Mouse (Mus musculus) left cerebral cortex, postnatal 36 days (tissue): ENCODE results near the gene Gpr137. TPM values are rescaled to one million over a fixed set of nuclear protein-coding genes. Genes with fewer than 3 reads are reported as not detected.

Experiments
- DNase-seq, 2 experiments: peaks; one replicate each; pipeline ENCODE4 v3.0.0; 2021 to 2022; ENCODE audit warnings: low spot score in 2 of 2, mixed read lengths in 1 of 2
- intact Hi-C: fragments of 180-260 bp; cut with DNase I; formaldehyde crosslinking; loops from one replicate; pipeline ENCODE4 v1.15.1; 2025
- total RNA-seq, 2 experiments: library from RNA; stranded (reverse); gene quantifications; 2 replicates each; pipeline ENCODE4 v1.2.3; 2021

Gene Gpr137
- total RNA-seq, 2 experiments from 2014 or later = 94.1 to 108 TPM

GRCm38 (mm10) chr19:6974211-6975205 lies 32.2 kb upstream of the Gpr137 start, which contains the start of gene Ppp1r14b:
TSS of gene Ppp1r14b (plus strand) at chr19:6974968.
- DNase-seq = peak; percentile 75 to 80

DNA sequence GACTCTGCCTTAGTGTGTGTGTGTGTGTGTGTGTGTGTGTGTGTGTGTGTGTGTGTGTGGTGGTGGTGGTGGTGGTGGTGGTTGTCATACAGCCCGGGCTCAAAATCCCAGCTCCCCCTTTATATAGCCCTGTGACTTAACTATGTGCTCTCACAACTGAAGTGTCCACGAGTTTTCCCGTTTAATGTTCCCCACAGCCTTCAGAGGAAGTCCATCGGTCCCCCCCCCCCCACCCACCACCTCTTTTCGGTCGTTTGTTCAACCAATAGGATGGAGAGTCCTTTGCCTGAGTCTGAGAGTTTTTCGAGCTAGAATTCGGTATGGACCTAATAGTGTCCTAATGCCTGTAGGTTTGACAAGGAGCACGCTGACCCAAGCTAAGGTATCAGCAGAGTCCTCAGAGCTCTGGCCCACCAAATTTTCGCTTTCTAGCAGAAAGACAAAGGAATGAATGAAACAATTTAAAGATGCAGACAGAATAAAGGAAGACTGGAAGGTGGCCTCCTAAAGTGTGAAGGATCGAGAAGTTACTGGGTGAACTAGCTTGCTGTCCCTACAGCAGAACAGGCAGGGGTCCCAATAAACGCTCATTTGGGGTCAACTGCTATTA lies 31.4 kb upstream of the Gpr137 start:
- intact Hi-C loops = loop anchor here (2.0 kb wide), 1 partner anchor 23 kb away; no protein-coding TSS in a partner anchor
- DNase-seq = no peak

More at GRCm38 (mm10) chr19:6974211-6975205, 32.2 kb upstream of the Gpr137 start, which contains the start of gene Ppp1r14b:
- intact Hi-C loops = no loop called here

DNA sequence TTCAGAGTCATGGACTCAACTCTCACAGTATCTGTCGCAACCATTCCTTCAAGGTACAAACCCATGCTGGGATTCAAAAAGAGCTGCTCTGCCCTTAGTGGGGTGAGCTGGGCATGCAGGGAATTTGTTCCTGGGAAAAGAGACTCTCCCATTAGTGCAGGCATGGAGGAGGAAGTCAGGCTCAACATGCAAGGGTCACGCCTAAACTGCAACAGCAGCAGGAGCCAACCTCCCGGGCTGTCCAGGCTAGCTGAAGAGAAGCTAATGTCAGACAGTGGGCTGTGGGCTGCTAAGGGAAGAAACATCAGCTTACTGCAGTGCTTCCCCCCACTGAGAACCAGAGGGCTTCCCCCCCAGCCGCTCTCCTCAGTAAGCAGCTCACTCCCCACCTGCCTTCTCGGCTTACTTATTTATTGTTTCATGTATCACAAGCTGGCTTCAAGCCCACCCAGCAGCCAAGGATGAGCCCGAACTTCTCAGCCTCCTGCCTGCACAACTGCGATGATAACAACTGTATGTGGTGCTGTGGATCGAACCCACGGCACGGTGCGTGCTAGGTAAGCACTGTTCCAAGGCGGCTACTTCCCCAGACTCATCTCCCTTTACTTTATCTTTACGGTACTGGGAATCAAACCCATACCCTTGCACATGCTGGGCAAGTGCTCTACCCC lies 30.1 kb upstream of the Gpr137 start:
- DNase-seq = no peak
- intact Hi-C loops = loop anchor here (2.0 kb wide), 1 partner anchor 22 kb away; no protein-coding TSS in a partner anchor

DNA sequence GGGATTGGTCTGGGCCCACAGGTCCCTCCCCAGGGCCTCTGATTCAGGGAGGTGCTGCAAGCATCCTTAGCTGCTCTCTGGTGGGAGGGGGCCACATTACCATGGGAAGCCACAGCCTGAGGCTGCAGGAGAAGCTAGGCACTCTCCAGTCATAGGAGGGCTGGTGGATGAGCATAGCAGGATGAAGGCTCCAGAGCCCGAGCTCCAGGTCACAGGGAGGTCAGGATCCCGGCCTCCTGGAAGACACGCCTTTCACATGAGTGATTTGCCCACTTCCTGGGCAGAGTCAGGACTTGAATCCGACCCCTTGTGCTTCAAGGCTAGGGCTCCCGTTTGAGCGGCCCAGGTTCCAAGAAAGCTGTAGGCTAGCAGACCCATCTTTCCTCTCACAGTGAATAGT lies 29.4 kb upstream of the Gpr137 start:
- intact Hi-C loops = loop anchor here (2.0 kb wide), 1 partner anchor 21 kb away; no protein-coding TSS in a partner anchor
- no peak for DNase-seq

GRCm38 (mm10) chr19:6970460-6971085 lies 28.3 kb upstream of the Gpr137 start:
- DNase-seq = no peak
- intact Hi-C loops = no loop called here

GRCm38 (mm10) chr19:6969665-6970381 lies 27.5 kb upstream of the Gpr137 start:
- DNase-seq = peak in 1 of 2 experiments; percentile 30
- intact Hi-C loops = no loop called here

- intact Hi-C loops = no loop called here
- DNase-seq = no peak
Measured at GRCm38 (mm10) chr19:6969291-6969664, 27.0 kb upstream of the Gpr137 start.

DNA sequence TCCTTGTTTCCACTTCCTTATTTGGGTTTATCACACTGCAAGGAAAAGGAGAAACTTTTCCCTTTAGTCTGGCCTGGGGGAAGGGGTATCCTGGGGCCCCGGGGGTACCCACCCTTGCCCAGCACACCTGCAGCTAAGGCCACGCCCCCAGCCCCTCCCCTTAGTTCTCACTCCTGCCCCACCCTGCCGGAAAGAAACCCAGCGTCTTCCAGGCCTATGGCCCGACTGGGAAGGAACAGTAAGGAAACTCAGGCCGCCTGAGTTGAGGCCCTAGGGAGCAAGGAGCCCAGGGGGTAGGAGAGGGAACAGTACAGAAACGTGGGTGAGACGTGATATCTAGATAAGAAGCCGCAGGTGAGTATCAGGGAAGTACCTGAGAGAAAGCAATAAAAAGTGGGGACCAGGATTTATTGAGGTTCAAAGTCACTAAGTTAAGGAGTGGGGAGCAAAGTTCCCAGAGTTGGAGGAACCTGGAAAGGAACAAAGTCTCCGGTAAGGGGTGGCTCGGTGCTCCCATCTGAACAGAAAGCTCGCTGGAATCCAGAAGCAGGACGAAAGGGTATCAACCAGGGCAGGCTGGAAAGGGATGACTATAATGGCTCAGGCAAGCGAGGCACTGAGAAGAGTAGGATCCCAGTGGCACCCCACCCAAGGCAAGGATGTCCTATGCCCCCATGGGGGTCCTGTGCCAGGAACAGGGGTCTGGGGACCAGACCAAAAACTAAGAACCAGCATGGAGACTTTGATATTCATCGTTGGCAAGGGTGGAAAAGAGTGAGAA lies 26.4 kb upstream of the Gpr137 start:
- DNase-seq = no peak
- intact Hi-C loops = no loop called here

DNA sequence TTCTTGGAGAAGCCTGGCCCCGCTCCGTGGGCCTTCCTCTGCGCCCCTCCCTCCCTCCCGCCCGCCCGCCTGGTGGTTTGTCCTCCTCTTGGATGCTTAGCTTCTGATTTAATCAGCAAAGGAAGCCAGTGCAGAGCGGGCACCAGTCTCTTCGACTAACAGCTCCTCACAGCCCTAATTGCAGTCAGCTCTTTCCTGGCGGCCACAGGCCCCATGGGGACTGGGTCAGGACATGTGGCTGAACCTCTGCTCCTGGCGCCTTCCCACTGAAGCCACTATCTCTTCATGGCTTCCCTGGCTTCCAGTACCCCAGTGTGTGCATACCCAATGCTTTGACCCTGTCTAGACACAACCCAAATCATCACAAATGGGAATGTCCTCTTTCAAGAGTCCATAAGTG lies 14.2 kb upstream of the Gpr137 start:
- no peak for DNase-seq
- intact Hi-C loops = no loop called here

DNA sequence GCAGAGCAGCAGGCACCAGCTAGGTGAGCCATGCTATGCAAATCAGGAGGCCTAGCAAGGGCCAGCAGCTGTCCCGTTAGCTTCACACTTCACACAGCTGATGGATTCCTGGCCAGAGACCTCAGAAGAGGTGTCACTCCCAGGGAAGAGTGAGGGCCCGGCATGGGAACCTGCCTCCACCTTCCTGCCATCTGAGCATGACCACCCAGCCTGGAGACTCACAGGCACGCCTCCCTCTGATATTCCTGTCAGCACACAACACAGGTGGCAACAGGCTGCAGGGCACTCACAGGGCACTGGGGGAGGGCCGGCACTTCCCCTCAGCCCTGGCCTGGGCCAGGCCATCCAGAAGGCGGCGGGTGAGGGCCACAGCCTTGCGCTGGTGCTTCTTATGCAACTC lies 13.1 kb upstream of the Gpr137 start:
- intact Hi-C loops = no loop called here
- DNase-seq = no peak

GRCm38 (mm10) chr19:6954046-6954445 lies 11.8 kb upstream of the Gpr137 start:
- no peak for DNase-seq
- intact Hi-C loops = no loop called here

DNA sequence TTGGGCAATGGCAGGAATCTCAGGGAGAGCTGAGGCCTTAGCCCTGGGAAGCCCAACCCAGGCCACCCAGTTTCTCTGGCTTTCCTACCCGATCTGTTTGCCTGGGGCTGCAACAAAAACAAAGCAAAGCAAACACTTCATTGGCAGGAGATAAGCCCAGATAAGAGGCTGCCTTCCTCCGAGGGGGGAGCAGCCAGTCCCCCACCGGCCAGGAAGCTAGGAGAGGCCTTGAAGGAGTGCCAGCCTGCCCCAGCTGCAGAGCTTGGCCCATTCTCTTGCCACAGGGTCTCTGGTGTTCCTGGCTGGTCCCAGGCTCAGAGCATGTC lies 10.4 kb upstream of the Gpr137 start:
- DNase-seq = no peak
- intact Hi-C loops = no loop called here

- intact Hi-C loops = loop anchor here (2.0 kb wide), 1 partner anchor 21 kb away; no protein-coding TSS in a partner anchor
- DNase-seq = peak; percentile 65 to 73
Measured at GRCm38 (mm10) chr19:6951994-6952711, 9.9 kb upstream of the Gpr137 start.

DNA sequence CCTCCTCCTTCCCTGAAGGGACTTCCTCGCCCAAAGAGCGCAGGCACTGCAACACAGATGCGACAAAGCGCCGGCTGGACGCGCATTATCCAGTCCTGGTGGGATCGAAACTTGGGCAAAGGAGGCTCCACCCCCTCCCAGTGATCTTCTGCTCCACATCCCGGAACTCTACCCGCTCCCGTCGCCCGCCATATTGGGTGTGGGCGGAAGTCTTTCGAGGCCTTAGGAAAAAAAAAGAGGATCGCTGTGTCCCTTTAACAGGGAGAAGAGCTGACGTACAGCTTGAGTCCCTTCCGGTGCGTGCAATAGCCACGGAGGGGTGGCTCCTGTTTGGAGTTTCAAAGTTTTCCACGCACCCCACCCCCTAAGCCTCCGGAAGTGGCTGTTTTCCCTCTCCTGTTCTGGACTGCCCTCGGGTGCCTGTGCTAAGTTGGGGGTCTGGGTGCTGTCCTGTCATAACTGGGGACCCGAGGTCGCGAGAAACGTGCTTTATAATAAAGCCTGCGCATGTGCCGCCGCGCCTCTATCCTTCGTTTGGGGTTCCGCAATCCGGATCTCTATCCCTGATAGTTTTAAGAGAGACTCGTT lies 9.2 kb upstream of the Gpr137 start:
- peak; percentile 92 to 94 for DNase-seq
- intact Hi-C loops = loop anchor here (2.0 kb wide), 1 partner anchor 21 kb away; no protein-coding TSS in a partner anchor

DNA sequence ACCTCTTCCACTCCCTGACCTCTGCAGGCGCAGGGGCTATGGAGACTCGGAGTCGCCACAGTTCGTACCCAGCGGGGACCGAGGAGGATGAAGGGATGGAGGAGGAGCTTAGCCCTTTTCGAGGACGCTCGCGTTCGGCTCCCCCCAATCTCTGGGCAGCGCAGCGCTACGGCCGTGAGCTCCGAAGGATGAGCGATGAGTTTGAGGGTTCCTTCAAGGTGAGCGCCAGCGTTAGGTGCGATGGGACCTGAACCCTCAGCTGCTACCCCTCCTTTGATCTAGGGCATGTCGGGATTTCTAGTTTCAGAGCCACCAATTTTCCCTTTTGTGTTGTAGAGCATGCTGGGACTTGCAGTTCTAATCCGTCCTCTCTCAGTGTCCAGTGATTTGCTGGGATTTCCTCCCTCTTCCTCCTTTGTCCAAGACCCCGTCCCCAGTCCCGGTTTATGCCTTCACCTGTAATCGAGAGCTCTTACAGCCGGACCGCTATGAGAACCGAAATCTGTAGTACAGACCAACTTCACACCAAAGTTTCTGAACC lies 8.4 kb upstream of the Gpr137 start:
- DNase-seq = peak; percentile 58 to 74
- intact Hi-C loops = loop anchor here (2.0 kb wide), 1 partner anchor 22 kb away; no protein-coding TSS in a partner anchor

DNA sequence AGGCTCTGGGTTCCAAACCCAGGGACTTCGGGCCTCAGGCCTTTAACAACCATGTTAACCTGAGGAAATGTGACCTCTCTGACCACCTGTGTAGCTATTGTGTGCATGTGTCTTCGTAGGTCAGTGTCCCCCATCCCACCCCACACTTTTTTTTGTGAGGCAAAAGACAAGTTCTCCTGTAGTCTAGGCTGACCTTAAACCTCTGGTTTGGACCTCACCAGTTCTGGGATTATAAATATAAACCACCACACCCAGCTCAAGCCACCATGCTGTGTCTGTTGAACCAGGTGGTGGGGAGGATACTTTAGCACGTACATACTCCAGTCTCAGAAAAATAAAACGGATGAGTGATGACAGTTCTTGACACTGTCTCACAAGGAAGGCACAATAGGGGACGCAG lies 7.7 kb upstream of the Gpr137 start:
- intact Hi-C loops = loop anchor here (2.0 to 10.0 kb wide), 2 partner anchors 23 to 705 kb away; partner anchors contain the start of gene Atg2a
- no peak for DNase-seq

DNA sequence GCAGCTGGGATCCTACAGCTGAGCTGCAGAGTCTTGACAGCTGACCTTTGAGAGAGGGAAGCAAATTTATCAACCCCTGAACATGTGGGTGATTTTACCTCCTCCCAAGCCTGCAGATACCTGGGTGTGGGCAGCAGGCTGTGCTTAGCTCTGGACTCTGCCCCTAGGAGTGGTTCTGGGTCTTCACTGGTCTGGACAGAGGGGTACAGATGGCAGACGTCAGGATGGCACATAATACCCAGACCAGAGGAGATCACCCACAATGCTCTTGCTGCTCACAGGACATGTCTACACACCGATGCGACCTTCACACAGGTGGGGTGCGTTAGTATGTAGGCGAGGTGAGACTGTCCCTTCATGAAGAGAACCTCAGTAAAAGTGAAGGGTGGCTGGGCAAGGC lies 7.3 kb upstream of the Gpr137 start:
- intact Hi-C loops = loop anchor here (10.0 kb wide), 1 partner anchor 705 kb away; the partner anchor contains the start of gene Atg2a
- no peak for DNase-seq
